Mouse (Mus musculus): ENCODE data around the gene Arhgap28.

Arhgap28 gene

GRCm38 (mm10) chr17:68003741-68004560 lies at the start of gene Arhgap28:
Gene Arhgap28 (minus strand): TSS chr17:68004120.
- DNase-seq (ENCODE audit: low read depth) = peak; percentile 95

- no peak for DNase-seq (ENCODE audit: low read depth)
Measured at GRCm38 (mm10) chr17:68046341-68046675, 42.4 kb upstream of the Arhgap28 start.

DNA sequence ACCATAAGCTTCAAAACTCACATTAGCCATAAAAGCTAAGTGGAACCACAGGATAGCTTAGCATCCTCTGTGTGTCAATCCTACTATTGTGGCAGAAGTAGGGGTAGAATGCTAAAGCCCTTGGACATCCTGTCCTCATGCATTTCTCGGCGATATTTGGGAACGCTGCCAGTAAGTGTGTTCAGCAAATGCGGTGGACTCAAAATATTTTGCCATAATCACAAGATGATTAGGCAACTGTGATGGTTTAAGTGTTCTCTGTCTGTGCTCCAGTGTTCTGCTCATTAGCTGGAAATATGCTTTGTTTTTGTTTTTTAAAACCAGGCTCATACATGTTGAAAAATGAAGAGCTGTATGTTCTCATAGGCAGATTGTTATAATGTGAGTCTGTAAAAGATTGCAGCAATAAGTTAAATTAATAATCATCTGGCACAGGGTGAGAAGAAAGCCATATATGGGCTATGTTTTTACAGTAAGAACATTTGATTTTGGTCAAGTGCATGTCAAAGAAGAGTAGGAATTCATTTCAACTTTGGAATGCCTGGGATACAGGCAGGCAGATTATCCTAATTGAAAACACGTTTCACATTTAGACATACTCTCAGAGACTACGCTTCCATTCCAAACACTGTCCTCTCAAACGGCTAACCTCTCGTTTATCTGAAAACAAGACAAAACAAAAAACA lies 41.9 kb upstream of the Arhgap28 start:
- DNase-seq (ENCODE audit: low read depth) = no peak

GRCm38 (mm10) chr17:68042377-68042776 lies 38.5 kb upstream of the Arhgap28 start:
- no peak for DNase-seq (ENCODE audit: low read depth)

DNA sequence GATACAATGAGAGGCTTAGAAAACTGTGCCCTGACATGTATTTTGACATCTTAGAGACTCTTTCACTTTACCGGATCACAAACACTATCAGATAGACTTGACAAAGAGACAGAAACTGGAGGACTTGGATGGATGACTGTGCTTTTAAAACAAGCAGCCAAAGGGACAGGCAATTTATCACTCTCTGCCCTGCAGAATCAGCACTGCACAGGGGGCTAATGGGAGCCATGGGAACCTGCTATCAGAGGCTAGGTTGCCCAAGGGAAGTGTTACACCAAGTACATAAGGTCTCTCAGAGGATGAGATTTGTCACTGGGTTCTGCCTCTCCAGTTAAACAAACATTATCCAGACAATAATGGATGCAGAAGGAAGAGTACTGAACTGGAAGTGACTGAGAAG lies 33.1 kb upstream of the Arhgap28 start:
- no peak for DNase-seq (ENCODE audit: low read depth)

DNA sequence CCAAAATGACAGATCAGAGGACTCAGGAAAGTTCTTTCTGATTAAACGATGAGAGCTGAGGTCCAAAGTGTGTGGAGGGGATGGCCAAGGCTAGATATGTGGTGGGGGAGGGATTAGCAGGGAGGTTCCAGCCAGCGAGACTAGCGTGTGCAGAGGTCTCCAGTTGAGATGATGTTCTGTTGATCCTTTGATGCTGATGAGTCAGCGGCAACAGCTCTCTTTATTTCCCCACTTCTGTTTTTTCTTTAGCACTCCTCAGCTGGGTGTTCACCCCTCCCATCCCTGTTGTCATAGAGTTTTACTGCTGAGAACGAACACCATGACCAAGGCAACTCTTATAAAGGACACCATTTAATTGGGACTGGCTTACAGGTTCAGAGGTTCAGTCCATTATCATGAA lies 25.6 kb upstream of the Arhgap28 start:
- DNase-seq (ENCODE audit: low read depth) = no peak

DNA sequence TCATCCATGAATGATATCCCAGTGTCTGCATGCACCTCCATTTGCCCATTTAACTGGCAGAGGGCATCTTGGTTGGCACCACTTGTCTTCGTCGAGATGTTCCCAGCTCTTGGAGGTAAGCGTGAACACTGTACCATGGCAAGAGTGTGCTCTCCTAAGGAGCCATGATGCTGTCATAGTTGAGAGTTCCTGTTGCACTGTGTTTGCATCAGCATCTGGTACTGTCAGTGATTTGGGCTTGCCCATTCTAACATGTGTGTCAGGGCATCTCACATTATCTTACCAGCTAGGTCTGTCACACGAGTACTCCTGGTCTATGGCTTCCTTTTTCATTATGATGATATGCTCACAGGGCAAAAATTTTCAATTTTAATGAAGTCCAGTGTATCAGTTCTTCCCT lies 24.6 kb upstream of the Arhgap28 start:
- DNase-seq (ENCODE audit: low read depth) = no peak

DNA sequence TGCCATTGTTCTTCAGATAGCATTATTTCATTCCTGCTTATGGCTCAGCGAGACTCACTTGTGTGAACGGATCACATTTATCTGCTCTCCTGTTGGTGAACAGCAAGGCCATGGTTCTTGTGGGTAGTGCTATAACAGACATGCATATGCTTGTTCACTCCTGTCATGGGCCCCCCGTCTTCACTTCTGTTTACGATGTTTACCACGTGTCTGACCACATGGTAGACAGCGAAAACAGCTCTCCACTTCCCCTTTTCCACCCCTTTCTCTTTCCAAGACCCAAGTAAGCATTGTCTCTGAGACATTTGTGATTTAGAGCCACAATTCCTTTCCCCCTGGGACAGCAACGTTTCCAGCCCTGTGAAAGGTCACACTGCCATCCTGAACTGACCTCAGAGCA lies 20.4 kb upstream of the Arhgap28 start:
- no peak for DNase-seq (ENCODE audit: low read depth)

DNA sequence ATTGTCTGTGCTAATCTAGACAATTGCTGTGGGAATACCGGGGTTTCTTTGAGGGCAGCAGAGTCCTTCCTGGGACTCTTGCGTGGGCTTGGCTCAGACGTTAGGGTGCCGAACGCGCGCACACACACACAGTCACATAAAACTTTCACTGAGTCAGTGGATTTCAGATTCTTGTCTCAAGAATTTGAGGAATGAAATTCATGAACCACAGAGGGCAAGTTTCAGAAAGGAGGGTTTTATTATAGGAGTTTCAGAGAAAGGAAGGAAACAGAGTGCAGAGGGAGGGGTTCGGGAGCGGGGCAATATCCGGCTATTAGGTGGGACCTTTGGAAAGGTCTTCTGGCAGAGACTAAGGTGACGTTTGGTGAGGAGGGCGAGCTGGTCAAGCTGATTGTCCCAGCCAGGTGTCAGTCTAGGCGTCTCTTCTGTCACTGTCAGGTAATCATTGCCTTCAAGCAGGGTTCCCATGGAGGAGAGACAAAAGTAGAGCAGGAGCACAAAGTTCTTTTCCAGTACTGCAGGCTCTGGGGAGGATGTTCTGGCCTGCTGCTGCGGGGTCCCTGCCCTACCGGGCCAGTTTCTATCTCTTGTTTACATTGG lies 15.6 kb upstream of the Arhgap28 start:
- no peak for DNase-seq (ENCODE audit: low read depth)

DNA sequence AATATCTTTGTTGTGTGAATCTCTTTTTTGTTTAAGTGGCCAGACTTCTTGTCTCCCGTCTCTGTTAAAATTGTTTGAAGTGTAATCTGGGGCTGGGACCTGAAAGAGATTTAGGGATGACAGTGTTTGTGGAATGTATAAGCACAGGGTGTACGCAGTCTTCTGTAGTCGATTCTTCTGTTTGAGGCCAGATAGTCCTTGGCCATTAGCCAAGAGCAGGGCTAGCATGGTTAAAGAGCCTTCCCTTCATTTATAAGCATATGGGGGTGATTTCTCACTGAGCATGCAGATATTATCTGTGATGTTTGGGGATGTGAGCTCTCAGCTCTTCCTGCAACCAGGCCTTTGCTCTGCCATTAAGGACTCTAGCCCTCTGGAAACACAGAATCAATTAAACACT lies 13.2 kb upstream of the Arhgap28 start:
- DNase-seq (ENCODE audit: low read depth) = no peak

GRCm38 (mm10) chr17:68011606-68012005 lies 7.7 kb upstream of the Arhgap28 start:
- DNase-seq (ENCODE audit: low read depth) = no peak

DNA sequence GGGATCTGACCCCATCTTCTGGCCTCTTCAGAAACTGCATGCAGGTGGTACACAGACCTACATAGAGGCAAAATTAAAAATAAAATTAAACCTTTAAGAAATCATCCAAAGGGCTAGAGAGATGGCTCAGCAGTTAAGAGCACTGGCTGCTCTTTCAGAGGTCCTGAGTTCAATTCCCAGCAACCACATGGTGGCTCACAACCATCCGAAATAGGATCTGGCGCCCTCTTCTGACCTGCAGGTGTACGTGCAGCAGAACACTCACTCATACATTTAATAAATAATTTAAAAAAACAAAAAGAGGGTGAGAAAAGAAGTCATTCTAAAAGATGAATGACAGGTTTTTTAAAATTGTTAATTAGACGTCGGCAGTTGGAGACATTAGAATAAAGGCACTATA lies 6.1 kb upstream of the Arhgap28 start:
- DNase-seq (ENCODE audit: low read depth) = no peak

DNA sequence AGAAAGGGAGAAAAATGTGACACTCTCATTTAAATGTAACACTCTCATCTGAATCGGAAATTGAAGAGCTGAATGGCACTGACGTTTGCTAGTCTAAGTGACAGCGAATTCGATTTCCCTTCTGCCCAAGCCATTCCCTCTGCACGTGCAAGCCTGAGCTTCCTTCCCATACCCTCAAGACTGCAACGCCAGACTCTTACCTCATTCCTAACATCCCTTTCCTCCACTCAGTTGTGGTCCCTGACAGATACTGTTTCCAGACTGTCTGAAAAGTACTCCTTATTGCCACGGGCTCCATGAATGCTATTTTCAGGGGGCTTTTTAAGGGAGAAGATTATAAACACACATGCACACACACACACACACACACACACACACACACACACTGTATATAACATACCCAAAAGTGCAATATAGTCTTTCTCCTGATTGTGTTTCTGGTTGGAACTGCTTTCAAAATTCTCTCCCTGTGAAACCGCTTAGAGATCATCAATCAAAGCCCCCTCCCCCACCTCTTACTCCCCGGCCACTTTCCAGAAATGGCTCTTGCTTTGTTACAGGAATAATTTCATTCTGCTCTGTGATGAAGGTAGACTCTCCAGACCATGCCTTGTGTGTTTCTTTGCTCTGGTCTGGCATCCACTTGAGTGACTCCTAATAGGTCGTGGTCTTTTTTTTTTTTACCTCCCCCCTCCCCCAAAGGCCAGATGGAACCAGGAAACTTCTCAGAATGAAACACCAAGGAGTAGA lies 836 bp upstream of the Arhgap28 start:
- DNase-seq (ENCODE audit: low read depth) = peak; percentile 17

DNA sequence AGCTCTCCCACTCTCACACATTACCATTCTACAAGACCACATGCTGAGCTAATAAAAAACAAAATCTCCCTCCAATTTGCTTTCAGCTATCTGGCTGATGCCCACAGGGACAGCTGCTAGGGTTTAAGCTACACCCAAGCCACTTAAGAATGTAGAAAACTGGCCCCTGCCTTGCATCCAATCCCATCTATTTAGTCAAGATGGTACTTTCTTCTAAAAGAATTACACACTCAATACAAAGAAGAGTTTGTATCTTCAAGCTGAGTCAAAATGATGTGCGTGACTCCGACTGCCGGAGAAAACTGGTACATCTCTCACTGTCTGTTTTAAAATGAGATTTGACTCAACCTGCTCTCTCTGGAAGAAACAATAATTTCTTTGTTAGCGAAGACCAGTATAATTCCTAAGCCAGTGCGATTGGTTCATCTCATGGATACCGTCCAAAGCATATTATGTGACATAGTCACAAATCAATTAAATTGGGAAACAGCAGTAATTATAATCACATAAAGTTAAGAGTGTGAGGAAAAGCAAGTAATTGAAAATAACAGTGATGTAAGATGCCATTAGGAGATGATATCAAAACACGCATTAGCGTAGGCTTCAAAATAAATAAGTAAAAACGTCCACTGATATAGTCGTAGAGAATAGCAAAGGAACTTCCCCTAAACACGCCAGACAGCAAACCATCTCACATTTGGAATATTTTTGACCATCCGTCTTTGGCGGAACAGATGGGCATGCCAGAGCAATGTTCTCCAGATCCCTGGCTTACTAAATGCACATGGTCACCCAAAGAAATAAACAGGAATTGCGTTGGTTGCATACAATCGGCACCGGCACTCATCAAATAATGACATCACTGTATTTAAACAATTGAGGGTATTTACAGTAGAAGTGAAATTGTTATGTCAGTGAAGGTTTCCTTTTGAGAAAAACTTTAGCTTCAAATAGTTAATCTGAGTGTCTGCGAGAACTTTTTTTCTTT lies 1.0 kb downstream of the Arhgap28 start:
- DNase-seq (ENCODE audit: low read depth) = no peak

DNA sequence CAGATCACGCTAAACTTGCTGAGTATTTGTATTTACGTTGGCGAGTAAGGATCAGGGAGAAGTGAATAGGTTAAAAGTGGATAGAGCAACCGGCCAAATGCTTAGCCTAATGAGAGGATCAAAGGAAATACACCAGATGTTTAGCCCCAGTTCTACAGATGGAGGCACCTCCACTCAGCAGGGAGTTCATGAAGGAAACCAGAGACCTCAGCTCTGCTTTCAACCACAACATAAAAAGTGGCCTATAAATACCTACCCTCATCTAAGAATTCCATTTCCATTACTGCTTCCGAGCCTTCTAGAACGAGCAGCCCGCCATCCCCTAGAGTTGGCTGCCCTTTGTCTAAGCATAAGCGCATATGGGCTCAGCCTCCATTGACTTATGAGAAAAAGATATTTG lies 4.1 kb downstream of the Arhgap28 start:
- no peak for DNase-seq (ENCODE audit: low read depth)

DNA sequence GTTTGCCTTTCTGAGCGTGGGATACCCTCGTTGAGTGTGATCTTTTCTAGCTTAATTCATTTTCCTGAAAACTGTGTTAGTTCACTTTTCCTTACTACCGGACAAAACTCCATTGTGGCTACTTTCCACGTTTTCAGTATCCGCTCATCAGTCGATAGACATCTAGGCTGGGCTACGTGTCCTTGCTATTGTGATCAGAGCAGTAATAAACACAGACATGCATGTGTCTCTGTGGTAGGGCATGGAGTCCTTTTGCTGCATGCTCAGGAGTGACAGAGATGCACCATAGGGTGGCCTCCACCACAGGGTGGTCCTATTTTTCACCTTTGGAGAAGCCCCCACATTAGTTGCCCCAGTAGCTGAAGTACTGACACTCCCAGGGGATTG lies 7.2 kb downstream of the Arhgap28 start:
- no peak for DNase-seq (ENCODE audit: low read depth)

DNA sequence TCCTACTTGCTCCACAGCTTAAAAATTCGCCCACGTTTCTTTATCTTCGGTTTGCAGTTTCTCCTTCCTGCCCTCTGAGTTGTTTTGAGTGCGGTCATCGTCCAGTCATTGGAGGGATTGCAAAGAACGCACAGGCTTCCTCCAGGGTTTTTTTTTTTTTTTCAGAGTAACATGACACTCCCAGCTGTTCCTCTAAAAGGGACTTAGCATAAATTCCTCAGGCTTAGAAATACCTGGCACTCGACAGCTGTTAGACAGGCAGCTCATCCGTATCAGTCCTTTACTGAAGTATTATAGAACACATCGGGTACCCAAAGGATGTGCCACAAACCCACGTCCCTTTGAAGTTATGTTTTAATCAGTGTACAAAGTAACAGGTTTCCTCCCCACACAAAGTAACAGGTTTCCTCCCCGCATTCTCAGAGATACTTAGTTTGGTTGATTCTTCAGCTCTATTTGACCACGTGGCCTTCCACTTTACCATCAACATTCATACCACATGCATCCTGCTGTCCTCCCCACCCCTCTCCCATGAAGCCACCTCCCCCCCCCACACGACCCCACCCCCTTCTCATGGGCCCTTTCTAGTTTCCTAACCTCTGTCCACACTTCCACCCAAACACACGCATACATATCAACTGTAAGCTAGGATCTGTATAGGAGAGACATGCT lies 7.7 kb downstream of the Arhgap28 start:
- peak; percentile 24 for DNase-seq (ENCODE audit: low read depth)

DNA sequence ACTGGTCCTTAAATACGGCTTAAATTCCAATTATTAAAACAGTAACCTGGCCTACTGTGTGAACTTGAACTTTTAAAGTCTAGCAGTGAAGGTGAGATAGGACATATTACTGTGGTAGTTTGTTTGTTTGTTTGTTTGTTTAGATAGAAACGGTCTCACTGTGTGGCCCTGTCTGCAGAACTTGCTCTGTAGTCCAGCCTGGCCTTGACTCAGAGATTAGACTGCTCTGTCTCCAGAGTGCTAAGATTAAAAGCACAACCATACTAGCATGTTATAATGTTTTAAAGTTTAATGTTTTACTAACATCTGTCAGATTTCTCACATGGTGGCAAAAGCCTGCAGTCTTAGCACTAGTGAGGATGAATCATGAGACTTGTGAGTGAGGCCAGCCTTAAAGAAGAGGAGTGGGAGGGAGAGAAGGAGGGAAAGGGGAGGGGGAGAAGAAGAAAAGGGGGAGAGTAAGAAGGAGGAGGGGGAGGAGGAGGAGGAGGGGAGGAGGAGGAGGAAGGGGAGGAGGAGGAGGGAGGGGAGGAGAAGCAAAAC lies 8.6 kb downstream of the Arhgap28 start:
- DNase-seq (ENCODE audit: low read depth) = no peak

- no peak for DNase-seq (ENCODE audit: low read depth)
Measured at GRCm38 (mm10) chr17:67994861-67995260, 9.1 kb downstream of the Arhgap28 start.

- no peak for DNase-seq (ENCODE audit: low read depth)
Measured at GRCm38 (mm10) chr17:67993371-67994045, 10.4 kb downstream of the Arhgap28 start.

Data from c-Kit-positive CD71-positive TER-119-negative erythroid progenitor cells, embryonic 14.5 days (primary cell).